Mouse (Mus musculus): ENCODE results near the gene Sema6c. TPM values are rescaled to one million over a fixed set of nuclear protein-coding genes. Genes with fewer than 3 reads are reported as not detected.
"Not testable (repeated sequence)": the region's sequence is repeated elsewhere in the genome, so short reads cannot be mapped to it uniquely, and the experiment has no call there.

The Sema6c gene
- 0.37 and 0.68 TPM in 2 replicates for polyA plus RNA-seq (2015; fragmentation: Nextera tagmentation; extraction: Ambion mirVana)

DNA sequence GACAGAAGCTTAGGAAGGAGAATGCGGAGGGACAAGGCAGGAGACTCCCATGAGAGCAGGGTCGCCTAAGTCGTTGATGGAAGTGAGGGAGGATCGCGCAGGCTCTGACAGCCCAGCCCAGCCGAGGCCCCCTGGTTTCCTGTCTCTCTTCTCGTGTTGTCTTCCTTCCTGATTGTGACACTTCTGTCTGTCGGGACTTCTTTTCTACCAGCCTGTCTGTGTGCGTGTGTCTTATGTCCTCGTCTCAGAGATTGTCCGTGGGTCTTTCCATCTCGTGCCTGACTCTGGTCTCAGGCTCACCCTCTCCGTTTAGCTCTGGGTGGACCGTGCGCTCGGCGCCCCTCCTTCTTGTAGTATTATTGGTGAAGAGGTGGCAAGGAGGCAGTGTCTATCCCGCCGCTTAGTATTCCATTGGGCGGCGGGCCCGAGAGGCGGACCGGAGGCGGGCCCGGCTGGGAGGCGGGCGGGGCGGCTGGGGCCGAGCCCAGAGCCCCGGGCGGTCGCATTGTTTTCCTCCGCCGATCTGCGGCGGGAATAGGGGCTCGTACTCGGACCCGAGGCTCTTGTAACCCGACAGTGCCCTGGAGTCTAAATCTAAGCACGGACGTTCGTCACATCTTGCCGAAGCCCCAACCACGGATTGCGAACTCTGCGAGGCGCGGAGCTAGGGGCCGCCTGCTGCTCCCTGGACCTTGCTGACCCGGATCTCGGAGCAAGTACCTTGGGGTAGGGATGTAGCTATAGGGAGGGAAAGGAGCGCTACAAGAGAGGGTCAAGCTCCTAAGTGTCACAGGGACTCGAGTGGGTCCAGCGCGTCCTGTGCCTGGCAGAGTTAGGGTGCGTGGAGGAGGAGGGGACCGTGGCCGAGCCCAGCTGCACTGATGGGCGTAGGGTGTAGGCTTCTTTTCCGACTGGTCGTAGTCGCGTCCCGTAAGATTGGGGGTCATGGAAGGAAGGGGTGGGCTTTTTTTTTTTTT lies at the start of gene Sema6c:
TSS of gene Sema6c (plus strand) at position 471 of the 977 bp plus-strand sequence.
- Histone ChIP-seq H3K36me3 (replicated peaks) (no peaks in the 10 kb centered on the region), H3K9ac (peak within 1 kb of the TSS; percentile 60), H3K27ac (replicated peaks) (no peak within 1 kb of the TSS), H3K9me3 (replicated peaks) (no peaks in the 10 kb centered on the region), H3K4me2 (peak within 1 kb of the TSS; percentile 90), H3K4me1 (replicated peaks) (peaks cover 26% of the 10 kb centered on the region), H3K27me3 (peaks cover 58% of the 10 kb centered on the region), H3K4me3 (replicated peaks) (peak within 1 kb of the TSS; percentile 61)
- WGBS (ENCODE audit: insufficient replicate concordance) = under 1% methylated on average over 66 of the region's 66 CpGs
- ATAC-seq (ENCODE audit: insufficient read depth) = peak; percentile 96

DNA sequence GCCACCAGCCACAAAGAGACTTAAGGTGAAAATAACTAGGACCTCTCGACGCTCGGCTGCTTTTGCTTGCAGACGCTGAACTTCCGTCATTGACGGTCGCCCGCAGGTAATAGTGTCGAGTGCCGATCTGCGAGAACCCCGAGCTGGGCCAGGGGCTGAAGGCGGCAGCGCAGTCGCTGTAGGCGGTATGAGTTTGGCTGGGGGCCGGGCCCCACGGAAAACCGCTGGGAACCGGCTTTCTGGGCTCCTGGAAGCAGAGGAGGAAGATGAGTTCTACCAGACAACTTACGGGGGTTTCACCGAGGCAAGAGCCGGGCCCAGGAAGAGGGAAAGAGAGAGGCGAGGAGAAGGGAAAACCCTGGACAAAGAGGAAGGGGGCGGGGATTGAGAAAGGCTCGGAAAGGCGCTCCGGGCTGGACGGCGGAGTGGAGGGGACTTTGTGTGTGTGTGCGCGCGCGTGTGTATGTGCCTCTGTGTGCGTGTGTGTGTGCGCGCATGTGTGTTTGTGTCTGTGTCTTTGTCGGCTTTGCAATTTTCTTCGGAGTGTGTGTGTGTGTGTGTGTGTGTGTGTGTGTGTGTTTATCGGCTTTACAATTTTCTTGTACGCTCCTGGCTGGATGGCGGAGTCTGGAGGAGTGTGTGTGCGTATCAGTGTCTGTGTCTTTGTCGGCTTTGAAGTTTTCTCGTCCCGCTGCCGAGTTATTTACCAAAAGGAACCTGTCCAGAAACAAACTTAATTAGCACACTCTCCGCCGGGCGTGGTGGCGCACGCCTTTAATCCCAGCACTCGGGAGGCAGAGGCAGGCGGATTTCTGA lies 49.1 kb upstream of the Sema6c start, which contains the start of gene Vps72:
TSS of gene Vps72 (plus strand) at position 112 of the 816 bp plus-strand sequence.
- Histone ChIP-seq H3K9me3 (replicated peaks) (no peaks in the 10 kb centered on the region), H3K4me1 (replicated peaks) (peaks cover 51% of the 10 kb centered on the region), H3K36me3 (replicated peaks) (peaks cover 15% of the 10 kb centered on the region), H3K27me3 (no peaks in the 10 kb centered on the region), H3K27ac (replicated peaks) (peak within 1 kb of the TSS; percentile 89), H3K4me3 (replicated peaks) (peak within 1 kb of the TSS; percentile 71), H3K9ac (peak within 1 kb of the TSS; percentile 80), H3K4me2 (peak within 1 kb of the TSS; percentile 66)
- 1% methylated on average over 54 of the region's 54 CpGs for WGBS (ENCODE audit: insufficient replicate concordance)
- ATAC-seq (ENCODE audit: insufficient read depth) = peak; percentile 58

DNA sequence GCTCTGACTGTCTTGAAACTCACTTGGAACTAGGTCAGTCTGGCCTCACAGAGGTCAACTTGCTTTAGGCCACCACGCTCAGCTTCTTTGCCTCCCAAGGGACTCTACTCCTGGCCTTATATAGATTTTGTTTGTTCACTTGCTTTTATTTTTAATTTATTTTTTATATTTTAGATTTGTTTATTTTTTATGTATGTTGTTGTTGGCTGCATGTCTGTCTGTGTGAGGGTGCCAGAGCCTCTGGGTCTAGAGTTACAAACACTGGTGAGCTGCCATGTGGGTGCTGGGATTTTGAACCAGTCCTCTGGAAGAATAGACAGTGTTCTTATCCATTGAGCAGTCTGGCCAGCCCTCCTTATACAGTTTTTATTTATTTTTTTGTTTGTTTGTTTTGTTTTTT lies 47.5 kb upstream of the Sema6c start:
- ATAC-seq (ENCODE audit: insufficient read depth) = no peak
- Histone ChIP-seq H3K4me3 (replicated peaks) (peak overlapping the region; percentile 71; the same call in 1 of the 2 replicates), H3K36me3 (replicated peaks) (peaks cover 16% of the 10 kb centered on the region), H3K9ac (no peak overlapping the region), H3K9me3 (replicated peaks) (no peaks in the 10 kb centered on the region), H3K27me3 (no peaks in the 10 kb centered on the region), H3K27ac (replicated peaks) (0 out of 2 replicates have a peak overlapping the region, but pooled peaks have one; percentile 9), H3K4me1 (replicated peaks) (peaks cover 46% of the 10 kb centered on the region), H3K4me2 (peak overlapping the region; percentile 66)
- 100% methylated on average over 1 of the region's 1 CpGs for WGBS (ENCODE audit: insufficient replicate concordance)

GRCm38 (mm10) chr3:95117751-95118150 lies 42.5 kb upstream of the Sema6c start:
- 70% methylated on average over 2 of the region's 2 CpGs for WGBS (ENCODE audit: insufficient replicate concordance)
- H3K27me3 ChIP-seq = no peaks in the 10 kb centered on the region
- no peak overlapping the region for H3K4me3 ChIP-seq (replicated peaks)
- H3K4me2 ChIP-seq = no peak overlapping the region
- no peak overlapping the region for H3K27ac ChIP-seq (replicated peaks)
- peaks cover 10% of the 10 kb centered on the region for H3K4me1 ChIP-seq (replicated peaks)
- no peak overlapping the region for H3K9ac ChIP-seq
- no peak for ATAC-seq (ENCODE audit: insufficient read depth)
- H3K9me3 ChIP-seq (replicated peaks) = no peaks in the 10 kb centered on the region
- peaks cover 62% of the 10 kb centered on the region for H3K36me3 ChIP-seq (replicated peaks)

DNA sequence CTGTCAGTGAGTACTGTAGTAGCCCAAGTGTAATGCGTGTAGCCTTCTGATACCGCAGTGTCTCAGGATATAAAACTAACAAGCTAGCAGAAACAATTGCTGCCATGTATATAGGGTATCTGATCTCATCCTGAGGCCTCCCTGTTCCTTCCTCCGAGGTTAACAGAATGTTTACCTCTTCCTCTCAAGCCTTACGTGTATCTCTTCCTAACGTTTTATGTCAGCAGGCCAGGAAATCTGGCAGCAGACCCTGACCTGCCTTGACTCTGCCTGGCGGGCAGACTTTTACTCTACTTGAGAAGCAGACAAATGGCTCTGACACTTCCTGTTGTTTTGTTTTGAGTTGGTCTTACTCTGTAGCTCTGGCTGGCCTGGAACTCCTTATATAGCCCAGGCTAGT lies 38.7 kb upstream of the Sema6c start:
- H3K36me3 ChIP-seq (replicated peaks) = peaks cover 46% of the 10 kb centered on the region
- H3K4me1 ChIP-seq (replicated peaks) = peaks cover 7% of the 10 kb centered on the region; the same call in 1 of the 2 replicates
- H3K9ac ChIP-seq = no peak overlapping the region
- no peaks in the 10 kb centered on the region for H3K27me3 ChIP-seq
- no peak overlapping the region for H3K4me2 ChIP-seq
- no peak overlapping the region for H3K27ac ChIP-seq (replicated peaks)
- H3K9me3 ChIP-seq (replicated peaks) = no peaks in the 10 kb centered on the region
- ATAC-seq (ENCODE audit: insufficient read depth) = peak; percentile 44; the same call in 1 of the 2 replicates
- H3K4me3 ChIP-seq (replicated peaks) = no peak overlapping the region
- WGBS (ENCODE audit: insufficient replicate concordance) = 49% methylated on average over 6 of the region's 6 CpGs

GRCm38 (mm10) chr3:95124246-95124645 lies 36.0 kb upstream of the Sema6c start, which contains the start of gene Tmod4:
TSS of gene Tmod4 (plus strand) at chr3:95124476.
- no peak within 1 kb of the TSS for H3K4me2 ChIP-seq
- no peak within 1 kb of the TSS; the same call in 1 of the 2 replicates for H3K27ac ChIP-seq (replicated peaks)
- H3K9me3 ChIP-seq (replicated peaks) = no peaks in the 10 kb centered on the region

DNA sequence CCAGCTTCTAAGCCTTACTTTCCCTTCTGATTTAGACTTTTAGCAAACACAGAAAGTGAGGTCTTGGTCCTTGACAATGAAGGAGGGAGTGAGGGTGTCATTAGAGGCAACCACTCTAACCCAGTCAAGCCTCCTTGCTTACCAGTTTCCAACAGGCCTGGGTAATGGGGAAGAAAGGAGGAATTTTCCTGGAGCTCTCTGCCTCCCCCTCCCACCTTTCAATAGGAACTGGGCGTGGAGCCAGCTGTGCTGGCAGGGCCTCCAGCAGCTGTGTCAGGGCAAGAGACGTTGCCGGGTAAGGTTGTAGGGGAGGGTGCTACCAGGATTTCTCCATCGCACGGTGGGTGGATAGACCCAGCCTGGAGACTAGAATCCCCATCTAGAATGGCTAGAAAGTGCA lies 35.3 kb upstream of the Sema6c start:
- Histone ChIP-seq H3K4me1 (replicated peaks) (peaks cover 7% of the 10 kb centered on the region; the same call in 1 of the 2 replicates), H3K27me3 (no peaks in the 10 kb centered on the region), H3K36me3 (replicated peaks) (peaks cover 39% of the 10 kb centered on the region), H3K9me3 (replicated peaks) (no peaks in the 10 kb centered on the region), H3K4me3 (replicated peaks) (no peak overlapping the region), H3K4me2 (no peak overlapping the region), H3K9ac (no peak overlapping the region), H3K27ac (replicated peaks) (no peak overlapping the region; the same call in 1 of the 2 replicates)
- 53% methylated on average over 5 of the region's 5 CpGs for WGBS (ENCODE audit: insufficient replicate concordance)
- no peak for ATAC-seq (ENCODE audit: insufficient read depth)

More at GRCm38 (mm10) chr3:95124246-95124645, 36.0 kb upstream of the Sema6c start, which contains the start of gene Tmod4:
- WGBS (ENCODE audit: insufficient replicate concordance) = 52% methylated on average over 6 of the region's 6 CpGs
- Histone ChIP-seq H3K4me1 (replicated peaks) (peaks cover 7% of the 10 kb centered on the region; the same call in 1 of the 2 replicates), H3K27me3 (no peaks in the 10 kb centered on the region), H3K36me3 (replicated peaks) (peaks cover 39% of the 10 kb centered on the region), H3K4me3 (replicated peaks) (no peak within 1 kb of the TSS), H3K9ac (no peak within 1 kb of the TSS)
- ATAC-seq (ENCODE audit: insufficient read depth) = no peak

- Histone ChIP-seq H3K9ac (no peak overlapping the region), H3K4me3 (replicated peaks) (no peak overlapping the region), H3K4me1 (replicated peaks) (peaks cover 14% of the 10 kb centered on the region), H3K36me3 (replicated peaks) (peaks cover 24% of the 10 kb centered on the region), H3K27ac (replicated peaks) (no peak overlapping the region), H3K27me3 (no peaks in the 10 kb centered on the region), H3K4me2 (no peak overlapping the region), H3K9me3 (replicated peaks) (no peaks in the 10 kb centered on the region)
- ATAC-seq (ENCODE audit: insufficient read depth) = no peak
- 80% methylated on average over 6 of the region's 6 CpGs for WGBS (ENCODE audit: insufficient replicate concordance)
Observed at GRCm38 (mm10) chr3:95129226-95129651, 31.0 kb upstream of the Sema6c start.

GRCm38 (mm10) chr3:95130081-95130480 lies 30.2 kb upstream of the Sema6c start:
- WGBS (ENCODE audit: insufficient replicate concordance) = 78% methylated on average over 5 of the region's 5 CpGs
- H3K9me3 ChIP-seq (replicated peaks) = no peaks in the 10 kb centered on the region

DNA sequence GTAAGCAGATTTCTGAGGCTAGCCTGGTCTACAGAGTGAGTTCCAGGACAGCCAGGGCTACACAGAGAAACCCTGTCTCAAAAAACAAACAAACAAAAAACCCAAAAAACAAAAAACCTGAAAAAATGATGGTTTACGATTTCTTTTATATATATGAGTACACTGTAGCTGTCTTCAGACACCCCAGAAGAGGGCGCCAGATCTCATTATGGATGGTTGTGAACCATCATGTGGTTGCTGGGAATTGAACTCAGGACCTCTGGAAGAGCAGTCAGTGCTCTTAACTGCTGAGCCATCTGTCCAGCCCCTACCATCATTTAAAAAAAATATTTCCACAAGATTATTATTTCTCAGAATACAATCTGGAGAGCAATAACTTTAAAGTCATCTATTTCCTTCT lies 27.9 kb upstream of the Sema6c start:
- ATAC-seq (ENCODE audit: insufficient read depth); H3K9ac ChIP-seq; H3K9me3 ChIP-seq (replicated peaks); H3K27ac ChIP-seq (replicated peaks); H3K4me2 ChIP-seq; H3K27me3 ChIP-seq: not testable (repeated sequence)
- peaks cover 31% of the 10 kb centered on the region for H3K4me1 ChIP-seq (replicated peaks)
- peaks cover 24% of the 10 kb centered on the region for H3K36me3 ChIP-seq (replicated peaks)
- WGBS (ENCODE audit: insufficient replicate concordance) = 66% methylated on average over 2 of the region's 2 CpGs
- peak overlapping the region; percentile 71 for H3K4me3 ChIP-seq (replicated peaks)

More at GRCm38 (mm10) chr3:95130081-95130480, 30.2 kb upstream of the Sema6c start:
- Histone ChIP-seq H3K9ac (no peak overlapping the region), H3K36me3 (replicated peaks) (peaks cover 24% of the 10 kb centered on the region), H3K4me1 (replicated peaks) (peaks cover 14% of the 10 kb centered on the region), H3K27me3 (no peaks in the 10 kb centered on the region), H3K4me2 (no peak overlapping the region), H3K4me3 (replicated peaks) (no peak overlapping the region), H3K27ac (replicated peaks) (no peak overlapping the region)
- ATAC-seq (ENCODE audit: insufficient read depth) = no peak

All from liver, embryonic 15.5 days (tissue).